Mouse (Mus musculus) myocyte (in vitro differentiated cells): Measurements from ENCODE around the gene Lrrc15.

Experiments
- E2F4 ChIP-seq: IDR thresholded peaks from one replicate; pipeline ENCODE4 v1.6.1; 2011; ENCODE audit warnings: mild to moderate bottlenecking, control low read depth, moderate library complexity; ENCODE audit not compliant: insufficient read depth
- MAX ChIP-seq: IDR thresholded peaks from one replicate; pipeline ENCODE4 v1.6.1; 2011; ENCODE audit warnings: low read depth, mild to moderate bottlenecking, control low read depth
- MYOD1 ChIP-seq, 3 experiments: IDR thresholded peaks; one replicate each; pipeline ENCODE4 v1.6.1; 2011; ENCODE audit warnings: control low read depth in 2 of 3, low read depth in 2 of 3, mild to moderate bottlenecking in 2 of 3, moderate library complexity in 1 of 3; ENCODE audit not compliant: insufficient read length in 2 of 3, control insufficient read depth in 1 of 3
- MYOG ChIP-seq, 3 experiments: IDR thresholded peaks; one replicate each; pipeline ENCODE4 v1.6.1; 2011; ENCODE audit warnings: control low read depth in 2 of 3, low read depth in 2 of 3, mild to moderate bottlenecking in 2 of 3; ENCODE audit not compliant: insufficient read length in 2 of 3, control insufficient read depth in 1 of 3, insufficient read depth in 1 of 3
- POLR2A ChIP-seq: IDR thresholded peaks from one replicate; pipeline ENCODE4 v1.6.1; 2011; ENCODE audit warnings: low read depth, mild to moderate bottlenecking, control low read depth, moderate library complexity; ENCODE audit not compliant: insufficient read length
- POLR2AphosphoS2 ChIP-seq: IDR thresholded peaks from one replicate; pipeline ENCODE4 v1.6.1; 2011; ENCODE audit warnings: low read depth, control low read depth; ENCODE audit not compliant: insufficient read length
- REST ChIP-seq: IDR thresholded peaks from one replicate; pipeline ENCODE4 v1.6.1; 2011; ENCODE audit warnings: mild to moderate bottlenecking, control low read depth, moderate library complexity; ENCODE audit not compliant: insufficient read depth, insufficient read length
- TCF12 ChIP-seq: IDR thresholded peaks from one replicate; pipeline ENCODE4 v1.6.1; 2011; ENCODE audit warnings: mild to moderate bottlenecking, control low read depth; ENCODE audit not compliant: poor library complexity, insufficient read depth, severe bottlenecking
- TCF3 ChIP-seq: IDR thresholded peaks from one replicate; pipeline ENCODE4 v1.6.1; 2011; ENCODE audit warnings: low read depth, control low read depth; ENCODE audit not compliant: insufficient read length

DNA sequence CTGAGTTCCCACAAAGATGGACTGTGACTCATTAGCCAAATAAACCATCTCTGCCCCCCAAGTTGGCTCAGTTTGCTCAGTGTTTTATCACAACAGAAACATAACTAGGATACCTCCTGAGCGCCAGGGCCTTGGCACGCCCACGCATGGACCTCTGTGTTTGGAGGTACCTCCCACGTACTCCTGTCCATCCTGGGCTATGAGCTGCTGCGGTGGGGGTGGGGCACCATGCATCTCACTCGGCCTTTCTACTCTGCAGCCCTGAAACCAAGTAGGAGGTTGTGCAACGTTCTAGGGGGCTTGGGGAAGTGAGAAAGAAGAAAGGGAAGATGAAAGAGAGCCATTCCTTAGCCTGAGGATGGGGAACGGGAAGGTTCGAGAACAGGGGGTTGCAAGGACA, 25.3 kb downstream of the Lrrc15 start:
- TF ChIP-seq POLR2A (no peak), POLR2AphosphoS2 (no peak), E2F4 (no peak), MAX (no peak), TCF3 (no peak), REST (no peak), TCF12 (no peak), MYOG (IDR thresholded peaks at IDR 0.05; ENCODE audit: control insufficient read depth in 1 of 3, insufficient read depth in 1 of 3, insufficient read length in 2 of 3, low read depth in 2 of 3) (no peak), MYOD1 (IDR thresholded peaks at IDR 0.05; ENCODE audit: control insufficient read depth in 1 of 3, insufficient read length in 2 of 3, low read depth in 2 of 3) (no peak)
